Mouse (Mus musculus) spleen, postnatal 10 days (tissue): ENCODE results near the gene Slc25a11.
A peak's percentile ranks its signal among the peaks of the same experiment; 100 is the strongest.

ENCODE experiments used
- DNase-seq, 2 experiments: peaks; one replicate each; pipeline ENCODE4 v3.0.0; 2021 to 2022; ENCODE audit warnings: low spot score in 2 of 2

Slc25a11 gene

DNA sequence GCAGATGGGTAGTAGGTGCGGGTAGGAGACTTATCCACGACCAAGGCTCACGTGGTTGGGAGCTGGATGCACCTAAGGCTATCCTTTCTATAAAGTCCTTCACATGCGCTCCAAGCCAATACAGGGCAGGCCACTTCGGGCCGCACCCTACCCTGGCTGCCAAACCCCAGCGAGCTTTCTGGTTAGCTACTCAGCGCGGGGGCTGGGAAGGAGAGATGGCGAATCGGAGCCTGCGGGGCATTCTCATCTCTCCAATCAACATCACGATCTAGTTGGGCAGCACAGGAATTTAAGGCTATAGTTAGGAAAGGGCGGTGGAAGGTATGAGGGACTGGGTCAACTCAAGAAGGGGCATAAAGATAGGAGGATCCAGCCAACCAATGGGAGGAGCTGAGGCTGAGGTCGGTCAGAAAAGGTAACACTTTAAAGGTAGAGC lies 21.1 kb upstream of the Slc25a11 start:
- peak in 1 of 2 experiments; percentile 71 for DNase-seq

DNA sequence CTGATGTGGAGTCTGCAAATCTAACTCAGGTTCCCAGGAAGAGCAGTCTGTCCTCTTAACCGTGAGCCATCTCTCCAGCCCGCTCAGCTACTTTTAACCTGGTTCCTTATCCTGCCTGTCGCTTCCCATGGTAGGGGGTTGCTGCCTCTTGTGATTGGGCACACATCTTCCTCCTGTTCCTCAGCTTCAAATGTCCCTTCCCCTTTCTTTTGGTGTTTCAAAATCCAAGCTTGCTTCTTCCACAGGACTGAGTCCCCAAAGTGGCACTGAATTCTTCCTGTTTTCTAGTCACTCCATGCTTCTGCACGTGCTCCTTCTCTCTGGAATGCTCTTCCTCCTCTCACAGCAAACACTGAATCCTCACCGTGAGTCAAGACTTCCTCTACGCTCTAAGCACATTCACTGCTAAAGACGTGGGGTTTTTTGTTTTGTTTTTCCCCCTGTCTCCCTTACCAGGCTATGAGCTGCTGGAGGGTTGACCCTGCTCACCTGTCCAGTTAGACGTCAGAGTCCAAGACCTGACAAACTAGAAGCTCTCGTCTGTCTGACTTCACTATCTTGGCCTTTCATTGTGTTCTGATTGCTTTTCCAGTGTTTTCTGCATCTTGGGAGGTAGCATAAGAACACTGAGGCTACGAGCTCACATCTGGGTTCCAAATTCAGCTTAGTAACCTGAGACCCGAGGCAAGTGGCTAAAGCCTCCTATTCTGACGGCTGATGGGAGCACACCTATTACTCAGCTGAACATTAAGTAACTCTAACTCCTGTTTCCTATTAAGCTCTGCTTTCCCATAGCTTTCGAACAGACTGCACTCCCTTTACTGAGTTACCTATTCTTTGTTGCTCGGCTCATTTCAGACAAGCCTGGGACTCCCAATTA lies 20.2 kb upstream of the Slc25a11 start:
- no peak for DNase-seq

GRCm38 (mm10) chr11:70666687-70667086 lies 19.4 kb upstream of the Slc25a11 start:
- no peak for DNase-seq

DNA sequence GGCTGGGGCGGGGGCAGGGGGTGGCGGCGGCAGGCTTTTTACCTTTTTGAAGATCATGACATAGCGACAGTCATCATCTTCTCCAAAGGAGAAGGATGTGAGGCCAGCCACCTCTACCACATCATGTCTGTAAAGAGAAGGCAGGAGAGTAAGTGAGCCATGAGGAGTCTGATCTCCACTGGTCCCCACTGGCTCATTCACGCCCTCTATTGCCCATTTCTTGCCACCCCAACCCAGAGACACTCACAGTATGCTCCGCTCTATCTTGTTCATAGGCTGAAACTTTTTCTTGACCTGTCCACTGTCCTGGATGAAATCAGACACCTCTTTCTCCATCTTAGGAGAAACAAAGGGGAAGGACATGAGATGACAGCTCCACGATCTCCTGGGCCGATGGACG lies 17.5 kb upstream of the Slc25a11 start:
- no peak for DNase-seq

DNA sequence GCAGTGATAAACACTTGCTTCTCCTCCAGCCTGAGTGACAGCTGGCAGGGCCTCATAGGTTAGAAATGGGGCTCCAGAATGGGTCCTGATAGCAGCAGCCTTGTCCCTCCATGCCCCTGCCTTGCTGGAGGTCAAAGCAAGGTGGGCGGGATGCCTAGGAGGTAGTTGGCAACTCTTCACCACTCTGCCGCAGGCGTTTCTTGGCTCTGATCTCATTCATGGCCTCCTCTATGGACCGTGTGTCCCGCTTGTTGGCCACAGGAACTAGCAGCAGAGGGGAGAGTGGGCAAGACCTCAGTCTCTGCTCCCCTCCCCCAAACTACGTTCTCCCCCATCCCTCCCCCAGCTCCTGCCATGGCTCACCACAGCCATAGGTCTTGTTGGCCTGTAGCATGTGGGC lies 16.7 kb upstream of the Slc25a11 start:
- DNase-seq = no peak

DNA sequence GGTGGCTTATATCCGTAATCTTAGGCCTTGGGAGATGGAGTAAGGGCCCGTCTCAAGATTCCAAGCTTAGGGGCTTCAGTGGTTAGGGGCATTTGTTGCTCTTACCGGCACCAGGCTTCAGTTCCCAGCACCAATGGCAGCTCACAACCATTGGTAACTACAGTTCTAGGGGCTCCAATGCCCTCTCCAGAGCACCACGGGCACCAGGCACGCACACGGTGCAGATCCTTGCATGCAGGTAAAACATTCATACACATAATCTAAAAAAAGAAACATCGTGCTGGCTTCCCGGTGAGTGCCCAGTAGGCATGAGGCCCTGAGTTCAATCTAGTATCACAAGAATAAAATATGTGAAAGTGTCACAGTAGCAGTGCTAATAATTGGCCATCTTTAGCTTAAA lies 15.8 kb upstream of the Slc25a11 start:
- DNase-seq = no peak

- DNase-seq = no peak
Measured at GRCm38 (mm10) chr11:70660571-70660970, 13.3 kb upstream of the Slc25a11 start.

DNA sequence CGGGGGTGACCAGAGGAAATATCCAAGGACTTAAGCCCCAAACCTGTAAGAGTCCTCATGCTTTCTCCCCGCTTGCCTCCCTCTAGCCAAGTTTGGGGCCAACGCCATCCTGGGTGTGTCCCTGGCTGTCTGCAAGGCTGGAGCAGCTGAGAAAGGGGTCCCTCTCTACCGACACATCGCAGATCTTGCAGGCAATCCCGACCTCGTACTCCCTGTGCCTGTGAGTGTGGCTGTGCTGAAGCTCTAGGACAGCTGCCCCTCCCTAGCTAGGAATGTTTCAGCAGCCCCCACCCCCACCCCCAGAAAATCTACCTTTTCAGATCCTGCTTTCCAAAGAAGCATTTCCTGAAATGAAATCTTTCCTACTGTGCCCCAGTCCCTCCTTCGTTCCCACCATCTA lies 11.7 kb upstream of the Slc25a11 start:
- DNase-seq = no peak

DNA sequence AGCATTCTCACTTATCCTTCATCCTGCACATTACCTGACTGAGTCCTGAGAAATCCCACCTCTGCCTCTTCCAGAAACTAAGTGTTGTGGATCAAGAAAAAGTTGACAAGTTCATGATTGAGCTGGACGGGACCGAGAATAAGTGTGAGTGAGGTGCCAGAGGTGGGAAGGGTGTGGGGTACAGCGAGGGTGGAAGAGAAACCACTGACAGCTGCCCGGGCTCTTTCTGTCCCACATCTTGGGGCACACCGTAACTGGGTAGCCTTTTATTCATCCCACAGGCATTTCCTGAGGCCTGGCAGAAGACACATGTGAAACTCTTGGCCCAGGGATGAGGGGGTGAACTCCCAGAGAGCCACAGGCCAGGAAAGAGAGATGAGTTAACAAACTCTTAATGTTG lies 11.2 kb upstream of the Slc25a11 start:
- no peak for DNase-seq

GRCm38 (mm10) chr11:70657991-70658390 lies 10.7 kb upstream of the Slc25a11 start:
- no peak for DNase-seq

DNA sequence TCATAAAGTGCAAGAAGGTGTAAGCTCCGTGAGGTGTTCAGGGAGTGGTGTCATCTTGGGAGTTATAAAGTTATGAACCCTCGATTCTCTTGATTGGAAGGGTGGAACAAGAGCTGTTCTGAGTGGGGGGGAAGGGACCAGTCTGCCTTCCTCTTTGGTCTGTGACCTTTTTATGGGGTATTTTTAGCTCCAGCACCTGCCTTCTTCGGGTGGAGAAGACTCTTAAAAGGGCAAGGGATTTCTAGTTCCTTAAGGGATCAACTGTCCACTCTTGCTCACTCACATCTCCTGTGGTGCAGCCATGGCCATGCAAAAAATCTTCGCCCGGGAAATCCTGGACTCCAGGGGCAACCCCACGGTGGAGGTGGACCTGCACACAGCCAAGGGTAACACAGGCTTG lies 10.3 kb upstream of the Slc25a11 start:
- no peak for DNase-seq

DNA sequence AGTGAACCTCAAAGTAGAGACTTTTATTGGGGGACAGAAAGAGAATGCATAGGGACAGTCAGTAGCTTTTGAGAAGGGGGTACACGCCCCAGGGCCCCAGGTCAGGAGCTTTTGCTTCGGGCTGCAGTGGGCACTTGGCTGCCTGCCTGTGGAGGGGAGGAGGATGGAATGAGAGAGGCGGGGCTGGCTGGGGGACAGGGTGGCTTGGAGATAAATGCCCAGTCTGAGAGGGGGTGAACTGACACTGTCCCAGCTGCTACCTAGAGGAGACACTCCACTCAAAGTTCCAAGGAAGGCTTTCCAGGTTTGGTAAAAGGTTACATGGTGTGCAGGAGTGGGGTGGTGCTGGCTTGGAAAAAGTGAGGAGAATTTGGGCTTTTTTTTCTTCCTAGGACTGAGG lies 9.7 kb upstream of the Slc25a11 start, which contains the start of gene Eno3:
Gene Eno3 (plus strand): TSS at position 239 of the 400 bp plus-strand sequence.
- DNase-seq = no peak

GRCm38 (mm10) chr11:70656456-70656927 lies 9.2 kb upstream of the Slc25a11 start:
- no peak for DNase-seq

DNA sequence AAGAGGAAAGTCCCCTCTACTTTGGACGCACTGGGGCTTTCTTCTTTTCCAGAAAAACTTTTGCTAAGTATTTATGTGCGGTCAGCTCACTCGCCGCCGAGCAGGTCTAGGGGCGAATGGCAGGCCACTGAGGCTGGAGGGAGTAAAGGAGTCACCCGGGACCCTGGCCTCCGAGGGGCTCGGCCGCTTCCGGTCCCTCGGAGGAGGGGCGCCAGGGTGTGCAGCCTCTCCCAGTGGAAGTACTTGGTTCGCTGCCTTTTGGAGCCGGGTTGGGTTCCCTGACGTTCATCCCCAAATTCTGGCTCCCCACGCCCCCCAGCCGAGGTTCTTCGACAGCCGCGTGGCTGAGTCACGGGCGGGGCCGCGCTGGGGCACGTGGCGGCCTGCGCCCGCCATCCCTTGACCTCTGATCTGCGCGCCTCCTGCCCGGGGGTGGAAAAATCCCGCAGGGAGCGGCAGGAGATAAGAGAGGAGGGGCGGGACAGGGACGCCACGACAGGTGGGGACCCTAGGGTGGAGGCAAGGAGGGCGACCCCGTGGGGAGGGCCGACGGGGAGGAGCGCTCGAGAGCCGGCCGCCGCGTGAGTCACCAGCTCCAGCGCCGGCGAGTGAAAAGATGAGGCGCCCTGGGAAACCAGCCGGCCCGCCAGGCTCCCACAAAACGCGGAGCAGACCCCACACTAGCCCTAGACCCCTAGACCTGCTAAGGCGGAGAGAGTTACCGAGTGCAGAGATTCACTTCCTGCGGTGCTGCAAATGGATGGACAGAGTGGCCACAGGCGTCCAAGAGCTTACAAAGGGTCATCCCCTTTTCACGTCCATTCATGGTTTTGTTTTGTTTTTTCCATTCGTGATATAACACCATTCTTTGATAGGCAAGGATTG lies 8.5 kb upstream of the Slc25a11 start:
- DNase-seq = peak; percentile 65 to 68

- DNase-seq = peak; percentile 81 to 83
Measured at GRCm38 (mm10) chr11:70654923-70655570, 7.8 kb upstream of the Slc25a11 start.

- peak; percentile 70 to 85 for DNase-seq
Measured at GRCm38 (mm10) chr11:70654198-70654922, 7.1 kb upstream of the Slc25a11 start, which contains the start of gene Pfn1. Pfn1 (minus strand) TSS chr11:70654644.

DNA sequence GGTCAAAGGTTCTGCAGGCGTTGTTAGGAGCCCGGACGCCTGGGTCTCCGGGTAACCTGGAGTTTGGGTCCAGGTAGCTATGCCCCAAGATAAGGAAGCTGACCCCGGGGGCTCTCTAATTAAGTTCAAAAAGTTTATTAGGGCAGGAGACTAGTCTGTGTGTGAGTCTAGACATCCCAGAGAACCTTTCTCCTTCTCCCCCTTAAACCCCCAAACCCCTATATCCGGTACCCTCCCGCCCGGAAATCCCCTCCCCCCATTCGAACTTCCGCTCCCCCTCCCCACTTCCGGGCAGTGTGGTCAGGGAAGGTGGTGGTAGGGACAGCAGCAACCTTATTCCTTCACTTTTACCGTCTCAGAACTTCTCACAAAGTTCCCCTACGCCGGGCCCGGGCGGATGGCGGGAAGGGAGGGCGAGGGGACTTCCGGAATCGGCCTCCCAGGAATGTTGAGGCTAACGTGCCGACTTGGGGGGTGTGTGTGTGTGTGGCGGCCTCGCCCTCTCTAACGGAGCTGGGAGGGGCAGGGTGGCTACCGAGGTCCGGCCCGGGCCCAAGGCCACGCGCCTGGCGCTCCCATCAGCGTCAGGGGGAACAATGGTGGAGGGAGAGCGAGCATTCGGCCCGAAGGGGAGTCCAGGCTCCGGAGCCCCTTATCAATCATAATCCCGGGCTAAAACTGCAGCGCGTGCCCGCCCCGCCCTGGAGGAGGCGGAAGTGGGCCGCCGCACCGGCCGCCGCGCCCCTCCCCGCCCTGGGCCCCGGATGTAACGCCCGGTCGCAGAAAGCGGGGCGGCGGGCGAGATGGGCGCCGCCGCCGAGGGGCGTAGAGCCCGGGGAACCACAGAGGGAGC lies 6.3 kb upstream of the Slc25a11 start:
- peak; percentile 79 to 84 for DNase-seq

DNA sequence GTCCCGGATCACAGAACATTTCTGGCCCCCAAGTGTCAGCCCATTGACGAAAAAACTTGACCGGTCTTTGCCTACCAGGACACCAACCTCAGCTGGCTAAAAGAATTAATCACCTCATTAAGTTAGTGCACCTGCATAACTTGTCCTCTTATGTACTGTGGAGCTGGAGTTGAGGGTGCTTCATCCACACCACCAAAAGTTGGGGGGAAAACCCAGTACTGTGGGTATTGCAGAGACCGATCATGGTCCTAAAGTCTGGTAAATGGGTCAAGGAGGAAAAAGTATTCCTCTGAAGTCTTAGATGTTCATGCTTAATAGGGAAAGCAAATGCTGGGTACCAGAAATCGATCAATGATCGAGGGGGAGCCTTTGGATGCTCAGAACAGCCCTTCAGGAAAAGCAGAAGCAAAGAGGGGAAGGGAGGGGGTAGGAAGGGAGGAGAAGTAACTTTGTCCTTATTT lies 5.6 kb upstream of the Slc25a11 start:
- peak in 1 of 2 experiments; percentile 24 for DNase-seq

DNA sequence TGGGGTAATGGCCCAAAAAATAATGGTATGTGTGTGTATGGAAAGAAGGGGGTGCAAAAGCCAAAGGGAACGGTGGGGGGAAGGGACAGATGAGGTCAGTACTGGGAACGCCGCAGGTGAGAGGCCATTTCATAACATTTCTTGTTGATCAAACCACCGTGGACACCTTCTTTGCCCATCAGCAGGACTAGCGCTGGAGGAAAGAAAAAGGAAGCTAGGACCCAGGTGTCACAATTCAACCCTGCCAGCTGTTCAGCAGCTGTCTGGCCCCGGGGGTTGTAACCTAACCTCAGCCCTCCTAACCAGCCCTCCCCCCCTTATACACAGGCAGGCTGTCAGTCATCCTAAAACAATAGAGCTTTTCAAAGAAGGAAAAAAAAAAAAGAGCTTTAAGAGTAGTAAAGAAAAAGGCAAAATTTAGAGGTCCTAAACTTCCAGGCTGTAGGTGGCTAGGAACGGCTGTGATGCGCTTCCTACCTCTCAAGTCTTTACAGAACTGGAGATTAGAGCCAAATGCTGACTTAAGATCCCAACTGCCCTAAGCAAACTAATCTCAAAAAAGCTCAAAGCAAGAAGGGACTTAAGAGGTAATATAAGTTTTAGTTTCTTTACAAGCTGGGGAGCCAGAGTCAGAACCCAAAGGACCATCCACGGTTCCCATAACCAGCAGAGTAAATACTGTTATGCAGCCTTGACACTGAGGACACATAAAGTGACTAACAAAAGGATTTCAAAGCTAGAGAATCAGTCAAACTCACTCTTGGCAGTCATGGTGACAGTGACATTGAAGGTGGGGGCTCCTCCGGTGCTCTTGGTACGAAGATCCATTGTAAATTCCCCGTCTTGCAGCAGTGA lies 5.0 kb upstream of the Slc25a11 start:
- DNase-seq = peak in 1 of 2 experiments; percentile 56
